Comparison of ENCODE assay signal across 8 mouse cellular contexts in genomic region chr11:77783211-77783746, GRCm38 (mm10). TPM values are rescaled to one million over a fixed set of nuclear protein-coding genes. Genes with fewer than 3 reads are reported as not detected.
DNase-seq lines count a peak whose midpoint lies in the region; ATAC-seq and TF ChIP-seq lines count a peak whose summit lies in the region.

No protein-coding gene starts in this region.

- no peaks in the 10 kb centered on the region for H3K27me3 ChIP-seq in embryonic facial prominence, embryonic 14.5 days (replicated peaks; ENCODE audit: control insufficient read depth, insufficient read depth, low read length)

- peaks cover 37% of the 10 kb centered on the region for H3K4me1 ChIP-seq in embryonic facial prominence, embryonic 14.5 days (ENCODE audit: control insufficient read depth, insufficient read depth, low read length)

- H3K36me3 ChIP-seq in embryonic facial prominence, embryonic 14.5 days (ENCODE audit: control insufficient read depth, insufficient read depth, low read length), result peaks cover 11% of the 10 kb centered on the region; the same call in 1 of the 2 replicates

- intact Hi-C loops in left cerebral cortex, adult 2 months (cut with DNase I), result no loop called here
- intact Hi-C loops in gastrocnemius, postnatal 36 days (cut with DNase I), result no loop called here

- WGBS in embryonic facial prominence, embryonic 14.5 days, result 36% methylated on average over 10 of the region's 10 CpGs

- ATAC-seq in embryonic facial prominence, embryonic 14.5 days (ENCODE audit: low read depth), result peak; percentile 64

- peak overlapping the region; percentile 36 for H3K4me2 ChIP-seq in embryonic facial prominence, embryonic 14.5 days (ENCODE audit: low read depth, low read length)

- peak overlapping the region; percentile 86 for H3K27ac ChIP-seq in left cerebral cortex, adult 2 months
- H3K27ac ChIP-seq in embryonic facial prominence, embryonic 14.5 days (replicated peaks; ENCODE audit: low read depth, low read length), result peak overlapping the region; percentile 86

- H3K9me3 ChIP-seq in embryonic facial prominence, embryonic 14.5 days (ENCODE audit: control insufficient read depth, low read length), result no peaks in the 10 kb centered on the region

- H3K4me3 ChIP-seq in left cerebral cortex, adult 2 months, result no peak overlapping the region
- no peak overlapping the region for H3K4me3 ChIP-seq in embryonic facial prominence, embryonic 14.5 days (ENCODE audit: low read depth, low read length)

- no peak for DNase-seq in left cerebral cortex, adult 2 months (ENCODE audit: extremely low spot score in 1 of 2, low spot score in 2 of 2)
- DNase-seq in left cerebral cortex, adult 11 months (ENCODE audit: low spot score), result no peak
- DNase-seq in embryonic facial prominence, embryonic 14.5 days (ENCODE audit: low spot score), result peak; percentile 80
- peak; percentile 73 for DNase-seq in kidney, adult 9 months
- peak; percentile 47 for DNase-seq in lung, postnatal 36 days
- DNase-seq in urinary bladder, postnatal 10 days (ENCODE audit: low spot score), result no peak
- no peak for DNase-seq in embryo, embryonic 10.5 days (ENCODE audit: low spot score)
- DNase-seq in gastrocnemius, postnatal 36 days, result no peak

- no peak for TF ChIP-seq CTCF in left cerebral cortex, adult 2 months (IDR thresholded peaks at IDR 0.05)

- H3K9ac ChIP-seq in embryonic facial prominence, embryonic 14.5 days (ENCODE audit: low read depth, low read length), result peak overlapping the region; percentile 38; the same call in 1 of the 2 replicates

RNA-seq across cellular contexts. Expression of gene Gm10277, which starts 4.3 kb away (rescaled TPM):
- total RNA-seq in left cerebral cortex, adult 2 months (2021), result not detected
- polyA plus RNA-seq in embryonic facial prominence, embryonic 14.5 days (2014; fragmentation: Nextera tagmentation; extraction: Ambion mirVana), result 0.26 and 0.46 TPM in 2 replicates
- not detected for total RNA-seq in gastrocnemius, postnatal 36 days (2021)

RNA-seq across cellular contexts. Expression of gene Myo18a, which starts 20.2 kb away (rescaled TPM):
- total RNA-seq in left cerebral cortex, adult 2 months (2021), result 100 to 1,000 TPM; 164 to 169 TPM
- polyA plus RNA-seq in embryonic facial prominence, embryonic 14.5 days (2014; fragmentation: Nextera tagmentation; extraction: Ambion mirVana), result 39.8 and 44.1 TPM in 2 replicates
- total RNA-seq in gastrocnemius, postnatal 36 days (2021), result 100 to 1,000 TPM; 331 to 334 TPM

RNA-seq across cellular contexts. Expression of gene Cryba1, which starts 58.2 kb away (rescaled TPM):
- total RNA-seq in left cerebral cortex, adult 2 months (2021), result not detected
- not detected in 2 replicates for polyA plus RNA-seq in embryonic facial prominence, embryonic 14.5 days (2014; fragmentation: Nextera tagmentation; extraction: Ambion mirVana)
- not detected for total RNA-seq in gastrocnemius, postnatal 36 days (2021)

Comparison
In these comparisons a context has a peak if more than half of its experiments do, and no peak if none do; other contexts are left out.
1. DNase-seq: peak in embryonic facial prominence, embryonic 14.5 days (single experiment), kidney, adult 9 months (single experiment) and lung, postnatal 36 days (single experiment); none in left cerebral cortex, adult 2 months (0 of 2), left cerebral cortex, adult 11 months (single experiment), urinary bladder, postnatal 10 days (single experiment), embryo, embryonic 10.5 days (single experiment) and gastrocnemius, postnatal 36 days (0 of 2).